Mouse (Mus musculus) gastrocnemius, postnatal 4 days (tissue): ENCODE data around the gene Tesk2. TPM values are rescaled to one million over a fixed set of nuclear protein-coding genes. Genes with fewer than 3 reads are reported as not detected.
"Not testable (repeated sequence)": the region's sequence is repeated elsewhere in the genome, so short reads cannot be mapped to it uniquely, and the experiment has no call there.

Experiments used
- DNase-seq, 2 experiments: peaks; one replicate each; pipeline ENCODE4 v3.0.0; 2021 to 2022; ENCODE audit warnings: low spot score in 2 of 2, mixed read lengths in 2 of 2
- total RNA-seq, 2 experiments: library from RNA; stranded (reverse); gene quantifications; 2 replicates each; pipeline ENCODE4 v1.2.3; 2021

Gene Tesk2
- total RNA-seq, 2 experiments from 2014 or later, result 3.8 to 4.0 TPM

GRCm38 (mm10) chr4:116787985-116788760, 67.4 kb downstream of the Tesk2 start:
- DNase-seq, result peak in 1 of 2 experiments; percentile 29

- peak; percentile 61 to 81 for DNase-seq
Observed at GRCm38 (mm10) chr4:116788956-116789355, 68.2 kb downstream of the Tesk2 start.

- DNase-seq, result no peak
Observed at GRCm38 (mm10) chr4:116792453-116792852, 71.7 kb downstream of the Tesk2 start.

GRCm38 (mm10) chr4:116794273-116794672, 73.5 kb downstream of the Tesk2 start:
- no peak for DNase-seq

GRCm38 (mm10) chr4:116796442-116797110, 75.8 kb downstream of the Tesk2 start:
- no peak for DNase-seq

- no peak for DNase-seq
Observed at GRCm38 (mm10) chr4:116799901-116800300, 79.2 kb downstream of the Tesk2 start.

GRCm38 (mm10) chr4:116807197-116808129, 86.7 kb downstream of the Tesk2 start, which contains the start of the genes Toe1 and Mutyh:
Gene Toe1 (minus strand): TSS chr4:116807640.
Gene Mutyh (plus strand): TSS chr4:116807723.
- peak; percentile 89 to 96 for DNase-seq

GRCm38 (mm10) chr4:116811012-116811411, 90.3 kb downstream of the Tesk2 start:
- DNase-seq, result no peak

GRCm38 (mm10) chr4:116815276-116815675, 94.5 kb downstream of the Tesk2 start:
- DNase-seq, result no peak

- DNase-seq, result no peak
Observed at GRCm38 (mm10) chr4:116817486-116817885, 96.7 kb downstream of the Tesk2 start.

- no peak for DNase-seq
Observed at GRCm38 (mm10) chr4:116819968-116820901, 99.5 kb downstream of the Tesk2 start.

- DNase-seq, result peak in 1 of 2 experiments; percentile 66
Observed at GRCm38 (mm10) chr4:116820902-116821693, 100.3 kb downstream of the Tesk2 start.

GRCm38 (mm10) chr4:116821694-116822016, 100.9 kb downstream of the Tesk2 start, which contains the start of gene Hpdl:
Gene Hpdl (minus strand): TSS chr4:116821707.
- DNase-seq, result no peak

- DNase-seq, result peak in 1 of 2 experiments; percentile 59
Observed at GRCm38 (mm10) chr4:116824541-116825004, 103.8 kb downstream of the Tesk2 start.

- no peak for DNase-seq
Observed at GRCm38 (mm10) chr4:116827819-116828218, 107.1 kb downstream of the Tesk2 start.

GRCm38 (mm10) chr4:116829364-116830069, 108.8 kb downstream of the Tesk2 start:
- no peak for DNase-seq

GRCm38 (mm10) chr4:116830070-116830368, 109.3 kb downstream of the Tesk2 start:
- DNase-seq, result no peak

- DNase-seq, result no peak
Observed at GRCm38 (mm10) chr4:116838999-116839398, 118.3 kb downstream of the Tesk2 start.

- DNase-seq, result not testable (repeated sequence)
Observed at GRCm38 (mm10) chr4:116840096-116840495, 119.3 kb downstream of the Tesk2 start.
